ENCODE assay signal across 24 mouse cellular contexts in genomic region chr5:38483518-38484110, GRCm38 (mm10). TPM values are rescaled to one million over a fixed set of nuclear protein-coding genes. Genes with fewer than 3 reads are reported as not detected.
DNase-seq lines count a peak whose midpoint lies in the region; ATAC-seq and TF ChIP-seq lines count a peak whose summit lies in the region.
"Had no signal": no experiment of that assay in that cellular context is flagged by ENCODE, and none has a peak within 500 bp of the region (broad histone marks: within the 10 kb centered on the region; RNA-seq: fewer than 3 reads in every experiment).

No protein-coding gene starts in this region.

- peaks cover 33% of the 10 kb centered on the region; the same call in 1 of the 2 replicates for H3K4me1 ChIP-seq in embryonic facial prominence, embryonic 12.5 days
- H3K4me1 ChIP-seq in embryonic facial prominence, embryonic 10.5 days, result peaks cover 66% of the 10 kb centered on the region
- H3K4me1 ChIP-seq in CH12.LX (ENCODE audit: control insufficient read depth in 1 of 2, insufficient read depth in 2 of 2), result peaks cover 4 to 18% of the 10 kb centered on the region in 2 experiments
- peaks cover 19% of the 10 kb centered on the region for H3K4me1 ChIP-seq in embryonic facial prominence, embryonic 13.5 days

- no peak for TF ChIP-seq CTCF in CH12.LX (conservative IDR thresholded peaks at IDR 0.05 in 1 of 2, IDR thresholded peaks at IDR 0.05 in 1 of 2; ENCODE audit: low read depth in 2 of 2, low read length in 2 of 2)

- DNase-seq in embryonic facial prominence, embryonic 10.5 days (ENCODE audit: low spot score), result no peak
- no peak for DNase-seq in CH12.LX (ENCODE audit: extremely low read depth)
- no peak for DNase-seq in cerebellum, adult 9-11 months
- DNase-seq in thymus, postnatal 10 days (ENCODE audit: low spot score in 2 of 2), result no peak
- DNase-seq in adrenal gland, adult 18-20 months (ENCODE audit: low spot score in 2 of 2), result no peak
- DNase-seq: adrenal gland, adult 8-10 months; adrenal gland, postnatal 25 days; cerebellum, adult 18-20 months; cerebellum, adult 9-10 months; cerebellum, postnatal 25 days; gastrocnemius, postnatal 10 days; gastrocnemius, postnatal 36 days; heart, adult 2 months had no signal

- TF ChIP-seq RAD21 in CH12.LX (IDR thresholded peaks at IDR 0.05; ENCODE audit: low read depth, low read length), result no peak

- no peak overlapping the region for H3K4me3 ChIP-seq in embryonic facial prominence, embryonic 12.5 days
- no peak overlapping the region for H3K4me3 ChIP-seq in embryonic facial prominence, embryonic 10.5 days
- no peak overlapping the region for H3K4me3 ChIP-seq in CH12.LX (replicated peaks in 1 of 3; ENCODE audit: low read depth in 2 of 3, low read length in 2 of 3, poor library complexity in 1 of 3)
- no peak overlapping the region for H3K4me3 ChIP-seq in embryonic facial prominence, embryonic 13.5 days
- H3K4me3 ChIP-seq: erythroblast, embryonic 14.5 days; forebrain, embryonic 12.5 days; forebrain, embryonic 15.5 days; heart, adult 2 months; hindbrain, embryonic 12.5 days; hindbrain, embryonic 15.5 days had no signal

- no peaks in the 10 kb centered on the region for H3K79me2 ChIP-seq in CH12.LX (replicated peaks; ENCODE audit: control insufficient read depth, extremely low read depth, insufficient read depth, poor library complexity, severe bottlenecking)

- H3K27me3 ChIP-seq in embryonic facial prominence, embryonic 12.5 days, result no peaks in the 10 kb centered on the region
- peaks cover 5% of the 10 kb centered on the region for H3K27me3 ChIP-seq in embryonic facial prominence, embryonic 10.5 days (replicated peaks; ENCODE audit: low read depth, poor library complexity, severe bottlenecking)
- no peaks in the 10 kb centered on the region for H3K27me3 ChIP-seq in CH12.LX (replicated peaks)
- H3K27me3 ChIP-seq in embryonic facial prominence, embryonic 13.5 days, result no peaks in the 10 kb centered on the region
- H3K27me3 ChIP-seq: forebrain, embryonic 12.5 days; forebrain, embryonic 15.5 days; hindbrain, embryonic 12.5 days; hindbrain, embryonic 15.5 days had no signal

- H3K36me3 ChIP-seq in embryonic facial prominence, embryonic 12.5 days, result no peaks in the 10 kb centered on the region
- no peaks in the 10 kb centered on the region for H3K36me3 ChIP-seq in embryonic facial prominence, embryonic 10.5 days (replicated peaks)
- no peaks in the 10 kb centered on the region for H3K36me3 ChIP-seq in CH12.LX (replicated peaks in 1 of 2; ENCODE audit: control insufficient read depth in 1 of 2, insufficient read depth in 1 of 2, low read length in 1 of 2)
- no peaks in the 10 kb centered on the region for H3K36me3 ChIP-seq in embryonic facial prominence, embryonic 13.5 days
- H3K36me3 ChIP-seq: forebrain, embryonic 12.5 days; forebrain, embryonic 15.5 days; G1E; hindbrain, embryonic 12.5 days; hindbrain, embryonic 15.5 days had no signal

- H3K27ac ChIP-seq in embryonic facial prominence, embryonic 12.5 days, result 0 out of 2 replicates have a peak overlapping the region, but pooled peaks have one; percentile 18
- H3K27ac ChIP-seq in embryonic facial prominence, embryonic 10.5 days (replicated peaks), result no peak overlapping the region
- no peak overlapping the region for H3K27ac ChIP-seq in CH12.LX (ENCODE audit: insufficient read depth, low read depth)
- 0 out of 2 replicates have a peak overlapping the region, but pooled peaks have one; percentile 45 for H3K27ac ChIP-seq in embryonic facial prominence, embryonic 13.5 days
- H3K27ac ChIP-seq: forebrain, embryonic 12.5 days; forebrain, embryonic 15.5 days; heart, adult 2 months; hindbrain, embryonic 12.5 days; hindbrain, embryonic 15.5 days had no signal

- TF ChIP-seq POLR2A in CH12.LX (IDR thresholded peaks at IDR 0.05; ENCODE audit: low read depth, low read length), result no peak

- no peak overlapping the region for H3K9ac ChIP-seq in embryonic facial prominence, embryonic 12.5 days
- H3K9ac ChIP-seq in CH12.LX (ENCODE audit: insufficient read depth, low read depth), result no peak overlapping the region
- no peak overlapping the region for H3K9ac ChIP-seq in embryonic facial prominence, embryonic 13.5 days
- H3K9ac ChIP-seq: forebrain, embryonic 12.5 days; forebrain, embryonic 15.5 days; hindbrain, embryonic 12.5 days; hindbrain, embryonic 15.5 days had no signal

- dilution Hi-C loops in CH12.LX (cut with MboI; ENCODE audit: extremely low pct_ligation_motif_present, extremely low pct_unique_long_range_greater_than_20kb, low sequenced_read_pairs), result no loop called here

- H3K9me3 ChIP-seq in embryonic facial prominence, embryonic 12.5 days, result no peaks in the 10 kb centered on the region
- H3K9me3 ChIP-seq in embryonic facial prominence, embryonic 10.5 days, result no peaks in the 10 kb centered on the region
- no peaks in the 10 kb centered on the region for H3K9me3 ChIP-seq in CH12.LX (replicated peaks; ENCODE audit: low read length)
- H3K9me3 ChIP-seq in embryonic facial prominence, embryonic 13.5 days, result no peaks in the 10 kb centered on the region
- H3K9me3 ChIP-seq: forebrain, embryonic 12.5 days; forebrain, embryonic 15.5 days; G1E; hindbrain, embryonic 12.5 days; hindbrain, embryonic 15.5 days had no signal

- H3K4me2 ChIP-seq in embryonic facial prominence, embryonic 12.5 days (replicated peaks), result no peak overlapping the region
- H3K4me2 ChIP-seq in CH12.LX (ENCODE audit: insufficient read depth, low read depth, poor library complexity, severe bottlenecking), result no peak overlapping the region
- H3K4me2 ChIP-seq in embryonic facial prominence, embryonic 13.5 days, result no peak overlapping the region
- H3K4me2 ChIP-seq: forebrain, embryonic 12.5 days; forebrain, embryonic 15.5 days; heart, embryonic 11.5 days; hindbrain, embryonic 12.5 days; hindbrain, embryonic 15.5 days had no signal

- TF ChIP-seq EP300 in CH12.LX (IDR thresholded peaks at IDR 0.05; ENCODE audit: low read length), result no peak

- 49% methylated on average over 7 of the region's 7 CpGs for WGBS in embryonic facial prominence, embryonic 12.5 days
- 65% methylated on average over 7 of the region's 7 CpGs for WGBS in embryonic facial prominence, embryonic 10.5 days
- WGBS in embryonic facial prominence, embryonic 13.5 days, result 46% methylated on average over 7 of the region's 7 CpGs

- in situ Hi-C loops in CH12.LX (cut with MboI; ENCODE audit: low pct_ligation_motif_present, low pct_unique_long_range_greater_than_20kb, low sequenced_read_pairs), result no loop called here

- ATAC-seq in embryonic facial prominence, embryonic 12.5 days (ENCODE audit: insufficient number of reproducible peaks, insufficient read depth, low FRiP score, low TSS enrichment), result no peak
- ATAC-seq in embryonic facial prominence, embryonic 13.5 days (ENCODE audit: insufficient number of reproducible peaks, insufficient read depth, low FRiP score, low TSS enrichment, low read depth), result no peak
- ATAC-seq in megakaryocyte, adult 5-6 weeks (ENCODE audit: poor library complexity, severe bottlenecking), result peak; percentile 9; the same call in 1 of the 2 replicates
- ATAC-seq: forebrain, embryonic 15.5 days; intestine, postnatal 0 days had no signal

TF ChIP-seq in CH12.LX, 34 proteins besides CTCF, POLR2A, EP300 and RAD21:
- TF ChIP-seq MXI1 (IDR thresholded peaks at IDR 0.05; ENCODE audit: low read depth, low read length) (no peak), SIN3A (IDR thresholded peaks at IDR 0.05; ENCODE audit: low read length) (no peak), ZNF384 (IDR thresholded peaks at IDR 0.05; ENCODE audit: low read depth, low read length) (peak; percentile 91)

RNA-seq across cellular contexts. Expression of gene Slc2a9, which starts 19.3 kb away (rescaled TPM):
- polyA plus RNA-seq in embryonic facial prominence, embryonic 12.5 days (2016; fragmentation: Nextera tagmentation; extraction: Ambion mirVana), result 0.72 and 0.81 TPM in 2 replicates
- polyA plus RNA-seq in embryonic facial prominence, embryonic 10.5 days (2016; fragmentation: Nextera tagmentation; extraction: Ambion mirVana), result 0.34 TPM in 1 of 2 replicates, not detected in the other
- total RNA-seq in CH12.LX (2012; rRNA removed) (1.3 and 1.6 TPM in 2 replicates), CH12.LX (2014; rRNA removed) (1.7 and 2.3 TPM in 2 replicates)
- 2.8 and 3.3 TPM in 2 replicates for polyA plus RNA-seq in CH12.LX (2012; ENCODE audit: insufficient read length, low read depth)
- 0.72 and 1.9 TPM in 2 replicates for polyA plus RNA-seq in embryonic facial prominence, embryonic 13.5 days (2015; fragmentation: Nextera tagmentation; extraction: Ambion mirVana)
- total RNA-seq in megakaryocyte, adult 5-6 weeks (2015), result 3.9 and 7.3 TPM in 2 replicates
- 7.8 and 9.2 TPM in 2 replicates for total RNA-seq in megakaryocyte, adult 5-6 weeks (2017)
- 1 to 10 TPM; 2.0 to 2.6 TPM for total RNA-seq in adrenal gland, adult 18-20 months (2021)

Comparison
In these comparisons a context has a peak if more than half of its experiments do, and no peak if none do; other contexts are left out.
1. H3K27ac ChIP-seq: peak in embryonic facial prominence, embryonic 12.5 days (single experiment) and embryonic facial prominence, embryonic 13.5 days (single experiment); none in embryonic facial prominence, embryonic 10.5 days (single experiment) and CH12.LX (single experiment).